Mouse (Mus musculus) G1E (cell line): ENCODE results near the gene Cnmd. TPM values are rescaled to one million over a fixed set of nuclear protein-coding genes. Genes with fewer than 3 reads are reported as not detected.

Experiments
- ATAC-seq: 2 replicates; pipeline ENCODE4 v1.8.0; 2016; ENCODE audit warnings: mild to moderate bottlenecking; ENCODE audit not compliant: insufficient number of reproducible peaks, poor library complexity, low FRiP score, severe bottlenecking; ENCODE audit errors: extremely low read depth
- DNase-seq: peaks from one replicate; pipeline ENCODE4 v3.0.0; 2012; ENCODE audit warnings: low spot score
- H3K27me3 ChIP-seq: 2 replicates; pipeline ENCODE4 v1.6.1; 2012; ENCODE audit warnings: mild to moderate bottlenecking, low read length, inconsistent platforms; ENCODE audit not compliant: insufficient read depth
- H3K36me3 ChIP-seq: replicated peaks from 2 replicates; pipeline ENCODE3; 2012; ENCODE audit warnings: mild to moderate bottlenecking, inconsistent platforms
- H3K4me1 ChIP-seq: 2 replicates; pipeline ENCODE4 v1.6.1; 2012; ENCODE audit warnings: low read depth, low read length, inconsistent platforms, mixed read lengths; ENCODE audit not compliant: insufficient read depth
- H3K4me3 ChIP-seq: 2 replicates; pipeline ENCODE4 v1.5.1; 2012; ENCODE audit warnings: low read depth, mild to moderate bottlenecking, inconsistent platforms, low read length, moderate library complexity, mixed read lengths
- H3K9me3 ChIP-seq: replicated peaks from 2 replicates; pipeline ENCODE4 v1.6.1; 2012; ENCODE audit warnings: inconsistent platforms
- CTCF ChIP-seq: IDR thresholded peaks from 2 replicates; pipeline ENCODE4 v1.5.1; 2012; ENCODE audit warnings: low read depth, low read length, inconsistent platforms, mixed read lengths
- GATA1 ChIP-seq: IDR thresholded peaks from 2 replicates; pipeline ENCODE4 v1.6.1; 2012; ENCODE audit warnings: borderline replicate concordance, low read length, inconsistent platforms, mixed read lengths
- GATA2 ChIP-seq: IDR thresholded peaks from 2 replicates; pipeline ENCODE4 v1.6.1; 2012; ENCODE audit warnings: low read depth, low read length, inconsistent platforms, borderline replicate concordance
- POLR2AphosphoS5 ChIP-seq: IDR thresholded peaks from 2 replicates; pipeline ENCODE4 v1.6.1; 2012; ENCODE audit warnings: low read depth, low read length, inconsistent platforms; ENCODE audit not compliant: insufficient replicate concordance
- TAL1 ChIP-seq: conservative IDR thresholded peaks from 2 replicates; pipeline ENCODE4 v1.6.1; 2012; ENCODE audit warnings: low read depth, low read length, inconsistent platforms, mixed read lengths
- polyA plus RNA-seq: library from polyadenylated mRNA; stranded (reverse); fragments of >175 nt; gene quantifications from 2 replicates; pipeline ENCODE4 v1.2.3, GENCODE M21; 2012
- total RNA-seq, 2 experiments: library from RNA; stranded (forward) in 1 of 2; stranded (reverse) in 1 of 2; fragments of 200-1000 nt in 1 of 2; fragments of >200 nt in 1 of 2; fragmentation: Nextera tagmentation in 1 of 2; gene quantifications; 2 replicates each; pipeline ENCODE4 v1.2.3; 2014 to 2017

Cnmd gene
- total and polyA plus RNA-seq, 3 experiments = 0.22 TPM; not detected in 2

- no peak; the same call in 1 of the 2 replicates for ATAC-seq
- Histone ChIP-seq H3K36me3 (no peaks in the 10 kb centered on the region), H3K4me3 (no peak overlapping the region), H3K4me1 (no peaks in the 10 kb centered on the region), H3K9me3 (no peaks in the 10 kb centered on the region), H3K27me3 (no peaks in the 10 kb centered on the region)
- TF ChIP-seq CTCF (no peak), POLR2AphosphoS5 (no peak), TAL1 (no peak), GATA1 (no peak), GATA2 (no peak)
- no peak for DNase-seq
Observed at GRCm38 (mm10) chr14:79671008-79671407, 9.0 kb upstream of the Cnmd start.

- H3K36me3 ChIP-seq = no peaks in the 10 kb centered on the region
Observed at GRCm38 (mm10) chr14:79661005-79661917, 709 bp downstream of the Cnmd start.

GRCm38 (mm10) chr14:79660467-79660866 is 1.5 kb downstream of the Cnmd start:
- H3K36me3 ChIP-seq = no peaks in the 10 kb centered on the region
- H3K4me3 ChIP-seq = no peak overlapping the region
- no peak for ATAC-seq
- DNase-seq = no peak
- TF ChIP-seq GATA1 = no peak
- TF ChIP-seq TAL1 = no peak
- no peak for TF ChIP-seq POLR2AphosphoS5
- TF ChIP-seq GATA2 = no peak
- TF ChIP-seq CTCF = no peak
- H3K4me1 ChIP-seq = no peaks in the 10 kb centered on the region
- no peaks in the 10 kb centered on the region for H3K9me3 ChIP-seq
- H3K27me3 ChIP-seq = peaks cover 7% of the 10 kb centered on the region; the same call in 1 of the 2 replicates

More at GRCm38 (mm10) chr14:79661005-79661917, 709 bp downstream of the Cnmd start:
- Histone ChIP-seq H3K27me3 (peaks cover 7% of the 10 kb centered on the region; the same call in 1 of the 2 replicates), H3K9me3 (no peaks in the 10 kb centered on the region), H3K4me1 (no peaks in the 10 kb centered on the region), H3K4me3 (no peak overlapping the region)
- DNase-seq (peak; percentile 20), ATAC-seq (peak; percentile 40; the same call in 1 of the 2 replicates)
- TF ChIP-seq GATA2 (no peak), CTCF (0 out of 2 replicates have a peak, but pooled peaks have one; percentile 31)

GRCm38 (mm10) chr14:79658748-79659508 is 3.0 kb downstream of the Cnmd start:
- no peaks in the 10 kb centered on the region for H3K9me3 ChIP-seq
- ATAC-seq = no peak
- peaks cover 7% of the 10 kb centered on the region; the same call in 1 of the 2 replicates for H3K27me3 ChIP-seq
- no peaks in the 10 kb centered on the region for H3K36me3 ChIP-seq
- TF ChIP-seq GATA2 = no peak
- no peak for TF ChIP-seq POLR2AphosphoS5
- no peak for TF ChIP-seq GATA1
- no peak for TF ChIP-seq TAL1
- TF ChIP-seq CTCF = no peak
- no peaks in the 10 kb centered on the region for H3K4me1 ChIP-seq
- DNase-seq = no peak
- no peak overlapping the region for H3K4me3 ChIP-seq

- H3K36me3 ChIP-seq = no peaks in the 10 kb centered on the region
- no peaks in the 10 kb centered on the region for H3K4me1 ChIP-seq
- no peak for TF ChIP-seq GATA2
- no peak for TF ChIP-seq TAL1
- TF ChIP-seq POLR2AphosphoS5 = no peak
- TF ChIP-seq CTCF = no peak
- TF ChIP-seq GATA1 = no peak
- ATAC-seq (no peak), DNase-seq (no peak)
- no peak overlapping the region for H3K4me3 ChIP-seq
- no peaks in the 10 kb centered on the region for H3K9me3 ChIP-seq
- peaks cover 7% of the 10 kb centered on the region; the same call in 1 of the 2 replicates for H3K27me3 ChIP-seq
Observed at GRCm38 (mm10) chr14:79658286-79658685, 3.7 kb downstream of the Cnmd start.

GRCm38 (mm10) chr14:79652654-79653053 is 9.3 kb downstream of the Cnmd start:
- ATAC-seq = no peak
- TF ChIP-seq CTCF (no peak), POLR2AphosphoS5 (no peak), TAL1 (no peak), GATA1 (no peak), GATA2 (no peak)

More at GRCm38 (mm10) chr14:79652654-79653053, 9.3 kb downstream of the Cnmd start:
- Histone ChIP-seq H3K9me3 (no peaks in the 10 kb centered on the region), H3K27me3 (0 out of 2 replicates have a peak, but pooled peaks cover 4% of the 10 kb centered on the region), H3K4me3 (no peak overlapping the region), H3K36me3 (no peaks in the 10 kb centered on the region), H3K4me1 (no peaks in the 10 kb centered on the region)
- no peak for DNase-seq
